Mouse (Mus musculus): Measurements from ENCODE around the gene BC049352. TPM values are rescaled to one million over a fixed set of nuclear protein-coding genes. Genes with fewer than 3 reads are reported as not detected.

BC049352 gene
- polyA plus RNA-seq, 1 experiment from 2014 or later, result 0.43 TPM

GRCm38 (mm10) chr9:45229359-45229758, 47.6 kb downstream of the BC049352 start:
- Histone ChIP-seq H3K4me1 (replicated peaks) (no peaks in the 10 kb centered on the region), H3K9me3 (no peaks in the 10 kb centered on the region), H3K27me3 (replicated peaks) (no peaks in the 10 kb centered on the region), H3K9ac (no peak overlapping the region), H3K4me2 (replicated peaks) (no peak overlapping the region), H3K4me3 (replicated peaks) (no peak overlapping the region), H3K27ac (no peak overlapping the region), H3K36me3 (no peaks in the 10 kb centered on the region)
- no peak for ATAC-seq
- 68% methylated on average over 8 of the region's 8 CpGs for WGBS

GRCm38 (mm10) chr9:45235668-45236227, 53.9 kb downstream of the BC049352 start:
- Histone ChIP-seq H3K4me1 (replicated peaks) (no peaks in the 10 kb centered on the region), H3K9me3 (no peaks in the 10 kb centered on the region), H3K27ac (no peak overlapping the region), H3K27me3 (replicated peaks) (no peaks in the 10 kb centered on the region), H3K36me3 (no peaks in the 10 kb centered on the region), H3K4me3 (replicated peaks) (no peak overlapping the region), H3K4me2 (replicated peaks) (no peak overlapping the region), H3K9ac (no peak overlapping the region)
- WGBS, result 48% methylated on average over 6 of the region's 6 CpGs
- ATAC-seq, result no peak

- Histone ChIP-seq H3K27me3 (replicated peaks) (no peaks in the 10 kb centered on the region), H3K4me1 (replicated peaks) (no peaks in the 10 kb centered on the region), H3K36me3 (no peaks in the 10 kb centered on the region), H3K9me3 (no peaks in the 10 kb centered on the region), H3K9ac (no peak overlapping the region), H3K4me3 (replicated peaks) (no peak overlapping the region), H3K27ac (no peak overlapping the region), H3K4me2 (replicated peaks) (no peak overlapping the region)
- ATAC-seq, result no peak
- WGBS, result 49% methylated on average over 7 of the region's 7 CpGs
These were observed 54.9 kb downstream of the BC049352 start for GRCm38 (mm10) chr9:45236744-45237143.

- no peaks in the 10 kb centered on the region for H3K36me3 ChIP-seq
- ATAC-seq, result no peak
- WGBS, result 82% methylated on average over 5 of the region's 5 CpGs
These were observed 59.6 kb downstream of the BC049352 start for GRCm38 (mm10) chr9:45241397-45241796.

GRCm38 (mm10) chr9:45245432-45245831, 63.6 kb downstream of the BC049352 start:
- Histone ChIP-seq H3K27me3 (replicated peaks) (no peaks in the 10 kb centered on the region), H3K9ac (no peak overlapping the region), H3K4me3 (replicated peaks) (no peak overlapping the region), H3K4me2 (replicated peaks) (no peak overlapping the region), H3K36me3 (no peaks in the 10 kb centered on the region), H3K27ac (no peak overlapping the region), H3K4me1 (replicated peaks) (no peaks in the 10 kb centered on the region), H3K9me3 (no peaks in the 10 kb centered on the region)
- WGBS, result 84% methylated on average over 1 of the region's 1 CpGs
- no peak for ATAC-seq

More at GRCm38 (mm10) chr9:45241397-45241796, 59.6 kb downstream of the BC049352 start:
- no peak overlapping the region for H3K9ac ChIP-seq
- H3K4me2 ChIP-seq (replicated peaks), result no peak overlapping the region
- H3K27me3 ChIP-seq (replicated peaks), result no peaks in the 10 kb centered on the region
- no peak overlapping the region for H3K27ac ChIP-seq
- no peaks in the 10 kb centered on the region for H3K4me1 ChIP-seq (replicated peaks)
- no peak overlapping the region for H3K4me3 ChIP-seq (replicated peaks)
- no peaks in the 10 kb centered on the region for H3K9me3 ChIP-seq

- H3K9me3 ChIP-seq, result no peaks in the 10 kb centered on the region
- no peak overlapping the region for H3K27ac ChIP-seq
- ATAC-seq, result no peak
- no peaks in the 10 kb centered on the region for H3K27me3 ChIP-seq (replicated peaks)
- no peak overlapping the region for H3K4me3 ChIP-seq (replicated peaks)
- 86% methylated on average over 6 of the region's 6 CpGs for WGBS
- no peaks in the 10 kb centered on the region for H3K36me3 ChIP-seq
- H3K4me2 ChIP-seq (replicated peaks), result no peak overlapping the region
- no peak overlapping the region for H3K9ac ChIP-seq
- H3K4me1 ChIP-seq (replicated peaks), result no peaks in the 10 kb centered on the region
These were observed 64.3 kb downstream of the BC049352 start for GRCm38 (mm10) chr9:45246060-45246459.

- ATAC-seq, result no peak
- Histone ChIP-seq H3K4me2 (replicated peaks) (no peak overlapping the region), H3K36me3 (no peaks in the 10 kb centered on the region), H3K27ac (no peak overlapping the region), H3K9ac (no peak overlapping the region), H3K27me3 (replicated peaks) (no peaks in the 10 kb centered on the region), H3K4me1 (replicated peaks) (no peaks in the 10 kb centered on the region), H3K4me3 (replicated peaks) (no peak overlapping the region), H3K9me3 (no peaks in the 10 kb centered on the region)
- WGBS, result 65% methylated on average over 2 of the region's 2 CpGs
These were observed 65.7 kb downstream of the BC049352 start for GRCm38 (mm10) chr9:45247536-45247935.

- no peak for ATAC-seq
- Histone ChIP-seq H3K4me1 (replicated peaks) (no peaks in the 10 kb centered on the region), H3K27me3 (replicated peaks) (no peaks in the 10 kb centered on the region), H3K4me2 (replicated peaks) (no peak overlapping the region), H3K9ac (no peak overlapping the region), H3K4me3 (replicated peaks) (no peak overlapping the region), H3K27ac (no peak overlapping the region), H3K9me3 (no peaks in the 10 kb centered on the region), H3K36me3 (no peaks in the 10 kb centered on the region)
- WGBS, result 76% methylated on average over 7 of the region's 7 CpGs
These were observed 68.5 kb downstream of the BC049352 start for GRCm38 (mm10) chr9:45250306-45250705.

GRCm38 (mm10) chr9:45251281-45251680, 69.5 kb downstream of the BC049352 start:
- Histone ChIP-seq H3K27ac (no peak overlapping the region), H3K4me3 (replicated peaks) (no peak overlapping the region), H3K9me3 (no peaks in the 10 kb centered on the region), H3K4me1 (replicated peaks) (no peaks in the 10 kb centered on the region), H3K4me2 (replicated peaks) (no peak overlapping the region), H3K27me3 (replicated peaks) (no peaks in the 10 kb centered on the region), H3K36me3 (no peaks in the 10 kb centered on the region), H3K9ac (no peak overlapping the region)
- ATAC-seq, result no peak
- WGBS, result 70% methylated on average over 3 of the region's 3 CpGs

- H3K4me3 ChIP-seq (replicated peaks), result no peak overlapping the region
- H3K27me3 ChIP-seq (replicated peaks), result no peaks in the 10 kb centered on the region
- no peaks in the 10 kb centered on the region for H3K36me3 ChIP-seq
- no peak overlapping the region for H3K4me2 ChIP-seq (replicated peaks)
- H3K9me3 ChIP-seq, result no peaks in the 10 kb centered on the region
- ATAC-seq, result no peak
- no peak overlapping the region for H3K9ac ChIP-seq
- WGBS, result 72% methylated on average over 4 of the region's 4 CpGs
- no peaks in the 10 kb centered on the region for H3K4me1 ChIP-seq (replicated peaks)
- no peak overlapping the region for H3K27ac ChIP-seq
These were observed 70.2 kb downstream of the BC049352 start for GRCm38 (mm10) chr9:45251990-45252389.

GRCm38 (mm10) chr9:45252395-45252794, 70.6 kb downstream of the BC049352 start:
- no peaks in the 10 kb centered on the region for H3K4me1 ChIP-seq (replicated peaks)
- no peak overlapping the region for H3K4me3 ChIP-seq (replicated peaks)
- ATAC-seq, result no peak
- H3K9ac ChIP-seq, result no peak overlapping the region
- no peaks in the 10 kb centered on the region for H3K9me3 ChIP-seq
- H3K27me3 ChIP-seq (replicated peaks), result no peaks in the 10 kb centered on the region
- no peak overlapping the region for H3K27ac ChIP-seq
- no peak overlapping the region for H3K4me2 ChIP-seq (replicated peaks)
- 67% methylated on average over 6 of the region's 6 CpGs for WGBS
- no peaks in the 10 kb centered on the region for H3K36me3 ChIP-seq

- Histone ChIP-seq H3K4me3 (replicated peaks) (no peak overlapping the region), H3K36me3 (no peaks in the 10 kb centered on the region), H3K4me2 (replicated peaks) (no peak overlapping the region), H3K27me3 (replicated peaks) (no peaks in the 10 kb centered on the region), H3K27ac (no peak overlapping the region), H3K4me1 (replicated peaks) (no peaks in the 10 kb centered on the region), H3K9ac (no peak overlapping the region), H3K9me3 (no peaks in the 10 kb centered on the region)
- 38% methylated on average over 6 of the region's 6 CpGs for WGBS
- ATAC-seq, result no peak
These were observed 72.2 kb downstream of the BC049352 start for GRCm38 (mm10) chr9:45254021-45254420.

GRCm38 (mm10) chr9:45254605-45255004, 72.8 kb downstream of the BC049352 start:
- no peak overlapping the region for H3K27ac ChIP-seq
- H3K4me3 ChIP-seq (replicated peaks), result no peak overlapping the region
- no peak overlapping the region for H3K9ac ChIP-seq
- H3K27me3 ChIP-seq (replicated peaks), result no peaks in the 10 kb centered on the region
- no peaks in the 10 kb centered on the region for H3K4me1 ChIP-seq (replicated peaks)
- 57% methylated on average over 4 of the region's 4 CpGs for WGBS
- H3K36me3 ChIP-seq, result no peaks in the 10 kb centered on the region
- no peak overlapping the region for H3K4me2 ChIP-seq (replicated peaks)
- no peaks in the 10 kb centered on the region for H3K9me3 ChIP-seq
- ATAC-seq, result no peak
